Mouse (Mus musculus) small intestine, adult 2 months (tissue): Measurements from ENCODE around the gene Fam198b.

Experiments
- CTCF ChIP-seq: fragments of 200-500 bp; IDR thresholded peaks from 2 replicates; pipeline ENCODE4 v1.5.1; 2012; ENCODE audit warnings: low read depth, mild to moderate bottlenecking, control low read depth, inconsistent platforms, low read length, moderate library complexity, mixed read lengths; ENCODE audit not compliant: insufficient replicate concordance, insufficient read length; ENCODE audit errors: extremely low read depth
- POLR2A ChIP-seq: fragments of 200-500 bp; IDR thresholded peaks from 2 replicates; pipeline ENCODE4 v1.6.1; 2012; ENCODE audit warnings: low read depth, mild to moderate bottlenecking, control low read depth, inconsistent platforms, low read length, moderate library complexity

- no peak for TF ChIP-seq CTCF
- TF ChIP-seq POLR2A, result no peak
Measured at GRCm38 (mm10) chr3:79970498-79970897, 86.2 kb downstream of the Fam198b start.
